Mouse (Mus musculus) retina, embryonic 14.5 days (tissue): Measurements from ENCODE around the gene Pnmal1.

Source experiments
- DNase-seq: peaks from one replicate; pipeline ENCODE4 v3.0.0-alpha.2; 2015; ENCODE audit warnings: low spot score

The Pnmal1 gene

DNA sequence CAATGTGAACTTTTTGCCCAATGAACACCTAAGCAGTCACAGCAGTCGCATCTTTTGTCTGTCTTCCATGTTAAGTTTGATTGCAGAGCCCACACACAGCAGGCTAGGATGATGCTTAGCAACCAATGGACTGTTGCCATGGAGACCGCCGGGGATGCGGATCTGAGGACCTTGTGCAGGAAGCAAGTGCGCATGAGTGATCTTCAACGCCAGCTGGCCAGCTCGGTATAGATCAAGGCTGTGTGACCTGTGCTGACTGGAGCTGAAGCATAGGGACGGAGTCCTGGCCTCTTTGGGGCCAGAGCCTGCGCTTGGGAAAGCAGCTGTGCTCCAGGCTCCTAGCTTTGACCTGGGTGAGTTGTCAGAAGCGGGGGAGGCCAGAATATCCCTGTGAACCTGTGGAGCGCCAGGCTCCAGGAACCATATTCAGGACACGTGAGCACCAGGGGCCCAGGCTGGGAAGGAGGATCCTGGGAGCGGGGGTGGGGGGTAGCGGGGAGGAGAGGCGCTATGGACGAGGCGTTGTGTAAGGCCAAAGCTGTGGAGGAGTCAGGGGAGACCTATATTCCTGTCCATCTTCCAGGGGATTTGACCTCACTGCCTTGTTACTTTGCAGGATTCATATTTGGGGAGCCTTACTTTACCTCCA is at the start of gene Pnmal1:
Gene Pnmal1, plus strand, starts transcription at position 141 of the 649 bp plus-strand sequence.
- DNase-seq = peak; percentile 98

DNA sequence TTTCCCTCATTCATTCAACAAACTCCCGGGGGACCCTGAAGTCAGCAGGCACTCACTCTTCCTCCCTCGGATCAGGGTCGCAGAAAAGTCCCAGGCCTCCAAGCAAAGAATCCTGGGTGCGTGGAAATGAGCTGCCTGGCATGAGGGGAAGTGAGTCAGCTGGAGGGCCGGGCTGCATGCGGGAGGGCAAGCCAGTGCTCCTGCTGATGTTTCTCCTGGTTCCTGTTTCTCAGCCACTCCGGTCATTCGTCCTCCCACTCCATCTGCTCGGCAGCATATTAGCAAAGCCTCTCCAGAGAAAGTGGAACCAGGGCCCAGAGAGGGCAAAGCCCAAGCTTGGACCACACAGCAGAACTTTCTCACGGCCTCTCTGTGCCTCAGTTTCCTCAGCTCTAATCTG is 49.6 kb upstream of the Pnmal1 start:
- no peak for DNase-seq

DNA sequence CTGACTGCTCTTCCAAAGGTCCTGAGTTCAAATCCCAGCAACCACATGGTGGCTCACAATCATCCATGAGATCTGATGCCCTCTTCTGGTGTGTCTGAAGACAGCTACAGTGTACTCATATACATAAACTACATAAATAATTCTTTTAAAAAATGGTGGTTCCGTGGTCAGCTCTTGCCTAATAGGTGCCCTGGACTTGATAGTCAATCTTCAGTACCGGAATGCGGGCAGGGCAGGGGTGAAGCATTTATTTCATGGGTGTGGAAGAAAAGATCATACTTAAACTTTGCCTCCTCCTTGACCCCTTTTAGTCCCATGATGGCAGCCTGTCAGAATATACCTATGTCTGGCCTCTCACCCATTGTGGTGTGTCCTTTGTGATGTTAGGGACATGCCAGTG is 47.6 kb upstream of the Pnmal1 start:
- DNase-seq = no peak

DNA sequence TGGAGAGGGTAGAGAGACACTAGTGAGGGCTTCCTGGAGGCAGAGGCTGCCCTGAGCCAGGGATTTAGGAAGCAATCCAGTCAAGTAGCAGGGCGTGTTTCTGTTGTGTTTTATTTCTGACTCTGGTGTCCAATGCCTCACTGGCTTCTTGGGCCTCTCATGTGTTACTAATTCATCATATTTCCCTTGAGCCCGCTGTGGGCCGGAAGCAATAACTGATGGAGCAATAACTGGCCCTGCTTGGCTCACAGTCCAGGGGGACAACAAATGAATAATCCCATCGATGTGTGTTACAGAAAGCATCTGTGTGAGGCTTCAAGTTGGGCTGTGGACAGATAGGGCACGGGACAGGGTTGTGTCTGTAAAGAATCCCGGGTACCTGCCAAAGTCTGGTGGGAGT is 47.1 kb upstream of the Pnmal1 start:
- no peak for DNase-seq

DNA sequence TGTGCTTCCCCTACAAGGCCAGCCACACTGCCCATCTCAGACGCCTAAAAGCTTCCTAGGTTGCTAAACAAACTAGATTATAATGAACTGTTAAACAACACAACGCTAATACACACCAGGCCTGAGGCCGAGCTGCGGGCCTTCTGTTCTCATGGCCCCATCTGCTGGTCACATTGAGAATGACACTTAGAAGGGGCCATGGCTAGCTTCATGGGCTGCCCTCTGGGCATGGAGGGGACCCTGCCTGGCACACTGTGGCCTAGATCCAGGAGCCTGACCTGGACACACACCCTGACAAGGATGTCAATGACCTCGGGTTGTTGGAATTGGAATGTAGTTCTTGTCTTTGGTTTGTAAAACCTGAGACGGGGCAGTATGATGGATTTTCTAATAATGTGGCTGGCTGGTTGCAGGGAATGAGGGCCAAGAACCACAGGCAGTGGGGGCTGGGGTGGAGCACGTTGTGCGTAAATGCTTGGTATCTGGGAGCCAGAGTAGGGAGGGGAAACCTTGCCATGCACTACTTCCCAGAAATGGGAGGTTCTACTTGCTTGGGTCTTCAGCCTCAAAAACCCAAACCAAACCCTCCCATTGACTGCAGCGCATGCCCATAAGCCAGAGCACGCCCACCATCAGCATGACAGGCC is 45.5 kb upstream of the Pnmal1 start:
- DNase-seq = peak; percentile 88

DNA sequence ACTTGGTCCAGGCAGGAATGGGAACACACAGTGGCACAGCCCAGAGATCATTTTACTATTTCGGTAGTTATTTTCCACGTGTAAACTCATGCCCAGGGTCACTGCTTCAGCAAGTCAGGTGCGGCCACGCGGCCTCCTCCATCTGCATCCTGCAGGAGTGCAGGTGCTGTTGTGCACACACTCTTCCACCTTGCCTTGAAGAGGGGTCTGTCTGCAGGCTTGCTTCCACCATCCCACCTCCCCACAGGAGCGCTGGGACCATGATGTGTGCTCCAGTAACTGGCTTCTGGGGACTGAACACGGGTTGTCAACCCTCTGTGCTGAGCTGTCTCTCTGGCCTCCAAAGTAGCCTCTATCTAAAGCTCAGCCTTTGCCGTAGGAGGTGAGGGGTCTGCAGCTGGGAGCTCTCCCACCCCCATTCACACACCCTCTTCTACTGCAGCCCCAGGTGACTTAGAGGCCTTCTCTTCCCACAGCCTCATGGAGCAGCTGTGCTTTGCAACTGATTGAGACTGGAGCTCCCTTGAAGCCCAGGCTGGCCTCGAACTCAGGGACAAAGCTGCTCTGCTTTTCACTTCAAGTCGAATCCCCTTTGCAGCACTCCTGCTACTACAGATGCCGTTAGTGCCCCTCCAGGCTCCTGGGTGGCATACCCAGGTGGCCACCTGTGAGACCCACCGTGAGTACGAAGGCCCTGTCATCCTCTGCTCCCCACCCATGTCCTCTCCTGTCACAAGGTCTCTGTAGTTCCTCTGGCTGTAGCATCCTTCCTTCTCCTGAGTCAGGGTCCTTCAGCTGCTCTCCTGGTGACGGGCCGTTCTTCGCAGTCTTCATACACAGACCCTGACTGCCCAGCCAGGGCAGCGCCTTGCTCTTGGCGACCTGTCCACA is 44.8 kb upstream of the Pnmal1 start:
- DNase-seq = no peak

DNA sequence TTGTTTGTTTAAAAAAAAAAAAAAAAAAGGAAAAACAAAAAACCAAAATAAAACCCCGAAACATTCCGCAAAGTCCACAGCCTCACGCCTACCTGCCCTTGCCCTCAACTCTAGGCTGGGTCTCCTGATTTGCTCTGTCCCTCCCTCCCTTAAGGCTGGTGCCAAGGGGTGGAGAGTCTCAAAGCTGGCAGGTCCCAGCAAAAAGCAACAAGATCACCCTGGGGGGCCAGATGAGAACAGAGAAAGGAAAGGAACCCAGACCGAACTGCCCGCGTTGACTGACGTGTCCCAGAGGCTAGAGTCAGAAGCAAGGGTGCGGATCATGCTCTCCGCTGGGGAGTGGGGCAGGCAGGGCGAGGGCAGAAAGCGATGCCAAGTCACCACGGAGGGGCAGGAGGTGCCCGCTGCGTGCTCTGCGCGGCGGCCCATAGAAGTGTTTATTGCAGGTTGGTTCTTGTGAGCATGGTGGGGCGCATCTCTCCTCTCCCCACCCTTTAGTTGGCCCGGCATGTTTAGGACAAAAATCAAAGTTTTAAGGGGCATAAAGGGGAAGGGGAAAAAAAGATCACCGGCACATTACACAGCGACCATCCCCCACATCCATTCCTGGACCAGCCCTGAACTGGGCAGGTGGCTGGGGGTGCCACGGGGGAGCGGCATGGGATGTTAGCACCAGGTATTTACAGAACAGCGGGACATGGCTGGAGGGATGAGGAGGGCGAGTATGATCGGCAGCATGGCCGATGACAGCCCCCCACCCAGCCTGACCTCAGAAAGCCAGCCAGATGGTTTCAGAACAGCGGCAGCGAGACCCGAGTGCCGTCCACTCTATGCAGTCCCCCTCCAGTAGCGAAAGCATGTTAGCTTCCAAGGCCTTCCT is 43.8 kb upstream of the Pnmal1 start:
- DNase-seq = no peak

DNA sequence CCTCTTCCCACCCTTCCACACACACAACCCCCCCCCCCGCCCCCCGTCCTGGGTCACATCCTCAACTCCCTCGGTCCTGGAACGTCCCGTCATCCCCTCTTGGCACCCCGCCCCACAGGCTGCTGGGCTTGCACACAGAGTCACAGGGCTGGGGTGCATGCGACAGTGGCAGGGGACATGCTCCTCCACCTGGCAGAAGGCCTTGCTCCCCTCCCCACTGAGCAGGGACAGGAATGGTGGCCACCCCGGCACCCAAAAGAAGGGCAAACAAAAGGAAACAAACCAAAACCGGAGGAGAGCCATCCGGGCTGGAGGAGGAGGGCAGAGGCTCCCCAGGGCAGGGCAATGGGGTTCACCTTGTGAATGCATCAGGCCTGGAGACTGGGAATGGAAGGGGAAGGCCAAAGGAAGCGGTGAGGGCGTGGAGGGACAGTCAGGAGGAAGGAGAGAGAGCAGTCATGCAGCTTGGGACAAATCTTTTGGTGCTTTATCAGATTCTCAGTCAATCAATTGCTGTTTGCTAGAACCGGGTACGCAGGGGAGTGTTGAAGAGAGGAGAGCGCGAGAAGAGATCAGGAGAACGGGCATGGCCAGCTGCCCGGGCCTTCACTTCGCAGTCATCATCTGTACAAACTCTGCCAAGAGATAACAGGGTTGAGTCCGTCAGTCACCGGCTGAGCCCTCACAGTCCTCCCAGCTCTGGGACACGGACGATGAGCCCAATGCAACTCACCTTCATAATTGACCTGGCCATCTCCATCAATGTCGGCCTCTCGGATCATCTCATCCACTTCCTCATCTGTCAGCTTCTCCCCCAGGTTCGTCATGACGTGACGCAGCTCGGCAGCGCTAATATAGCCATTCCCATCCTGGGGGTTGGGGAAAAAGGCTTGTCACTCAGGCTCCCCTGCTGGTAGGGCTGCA is 42.9 kb upstream of the Pnmal1 start:
- DNase-seq = no peak

DNA sequence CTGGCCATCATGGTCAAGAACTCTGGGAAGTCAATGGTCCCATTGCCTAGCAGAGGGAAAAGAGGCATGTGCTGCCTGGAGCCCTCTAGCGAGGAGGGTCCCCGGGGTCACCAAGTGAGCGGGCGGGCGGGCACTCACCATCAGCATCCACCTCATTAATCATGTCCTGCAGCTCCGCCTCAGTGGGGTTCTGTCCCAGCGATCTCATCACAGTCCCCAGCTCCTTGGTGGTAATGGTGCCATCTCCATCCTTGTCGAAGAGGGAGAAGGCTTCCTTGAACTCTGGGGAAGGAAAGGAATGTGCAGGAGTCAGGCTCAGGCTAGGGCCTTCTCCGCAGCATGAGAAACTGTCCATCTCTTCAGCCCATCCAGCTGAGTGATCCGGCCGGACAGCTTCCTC is 42.0 kb upstream of the Pnmal1 start:
- DNase-seq = no peak

DNA sequence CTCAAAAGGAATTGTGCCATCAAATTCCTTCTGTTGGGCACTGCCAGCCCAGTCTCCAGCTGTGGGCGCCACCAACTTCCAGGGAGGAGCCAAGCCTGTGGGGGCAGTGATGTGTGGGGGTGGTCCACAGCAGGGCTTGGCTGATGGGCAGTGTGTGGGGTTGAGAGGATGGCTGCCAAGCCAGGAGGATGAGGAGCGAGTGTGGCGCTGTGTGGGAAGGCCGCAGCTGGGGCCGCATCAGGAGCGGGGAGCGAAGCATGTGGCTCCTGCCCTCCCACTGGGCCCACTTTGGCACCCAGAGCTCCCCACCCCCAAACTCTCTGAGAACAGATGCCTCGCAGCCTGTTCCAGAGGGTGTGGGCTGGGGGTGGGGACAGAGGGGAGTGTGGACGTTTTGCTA is 41.5 kb upstream of the Pnmal1 start:
- DNase-seq = no peak

DNA sequence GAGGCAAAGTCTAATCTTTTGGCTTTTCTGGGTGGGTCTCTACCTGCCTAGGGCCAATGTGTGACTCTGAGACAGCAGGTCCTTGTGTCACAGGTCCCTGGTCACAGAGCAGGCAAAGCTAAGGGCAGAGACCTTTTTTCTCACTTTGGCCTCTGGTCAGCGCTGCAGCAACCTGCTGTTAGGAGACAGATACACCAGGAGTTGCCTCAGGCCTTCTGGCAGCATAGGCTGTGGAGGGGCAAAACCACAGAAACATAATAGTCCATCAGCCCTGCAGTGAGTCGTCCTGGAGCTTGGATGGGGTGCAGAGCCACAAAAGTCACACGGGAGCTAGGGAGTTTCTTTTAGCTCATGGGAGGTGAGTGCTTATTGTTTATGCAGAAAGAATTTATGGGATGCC is 40.8 kb upstream of the Pnmal1 start:
- DNase-seq = no peak

DNA sequence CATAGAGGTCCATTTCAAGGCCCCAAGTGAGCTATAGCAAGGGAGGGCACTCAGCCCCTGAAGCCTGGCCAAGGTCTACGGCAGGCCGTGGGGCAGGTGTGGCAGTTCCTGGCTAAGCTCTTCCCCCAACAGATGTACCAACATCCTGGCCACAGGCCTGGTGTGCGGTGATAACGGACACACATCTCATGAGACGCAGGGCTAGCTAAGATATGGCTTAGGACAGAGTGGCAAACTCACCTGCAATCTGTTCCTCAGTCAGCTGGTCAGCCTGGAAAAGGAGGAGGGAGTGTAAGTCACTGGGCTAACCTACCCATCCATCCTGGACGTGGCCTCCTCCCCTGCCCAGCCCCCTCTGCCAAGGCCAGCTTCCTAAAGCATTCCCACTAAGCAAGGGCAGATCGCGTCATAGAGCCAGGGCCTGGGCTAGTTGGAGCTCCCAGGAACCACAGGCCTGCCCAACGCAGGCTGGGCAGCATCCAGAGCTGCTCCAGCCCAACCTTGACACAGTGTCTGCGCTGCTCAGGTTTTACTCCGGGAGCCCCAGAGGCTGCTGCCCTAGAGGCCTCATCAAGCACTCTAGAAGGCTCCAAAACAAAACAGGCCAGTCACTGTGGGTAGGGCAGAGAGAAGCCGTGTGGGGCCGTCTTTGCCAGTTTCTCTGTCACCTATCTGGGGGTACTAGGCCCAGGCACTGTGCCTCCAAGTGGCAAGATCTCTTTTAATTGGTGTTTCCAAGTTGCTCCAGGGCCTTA is 39.9 kb upstream of the Pnmal1 start:
- no peak for DNase-seq

DNA sequence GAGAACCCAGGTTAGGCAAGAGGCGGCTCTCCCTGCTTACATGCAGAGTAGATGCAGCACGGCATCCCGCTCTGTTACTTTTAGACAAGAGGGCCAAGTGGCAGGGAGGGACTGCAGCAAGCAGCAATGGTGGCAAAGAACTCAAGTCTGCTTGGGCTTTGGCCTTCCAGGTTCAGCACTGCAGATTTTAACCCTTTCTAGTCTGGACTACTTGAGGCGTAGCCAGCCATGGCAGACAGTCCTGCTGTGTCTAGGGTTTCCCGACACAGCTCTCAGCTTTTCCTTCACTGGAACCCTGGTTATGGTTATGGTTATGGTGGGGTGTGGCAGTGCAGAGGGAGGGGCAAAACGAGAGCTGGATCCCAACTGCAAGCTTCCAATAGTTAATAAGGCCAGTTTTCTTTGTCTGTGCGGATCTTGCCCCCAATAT is 39.3 kb upstream of the Pnmal1 start:
- DNase-seq = no peak

DNA sequence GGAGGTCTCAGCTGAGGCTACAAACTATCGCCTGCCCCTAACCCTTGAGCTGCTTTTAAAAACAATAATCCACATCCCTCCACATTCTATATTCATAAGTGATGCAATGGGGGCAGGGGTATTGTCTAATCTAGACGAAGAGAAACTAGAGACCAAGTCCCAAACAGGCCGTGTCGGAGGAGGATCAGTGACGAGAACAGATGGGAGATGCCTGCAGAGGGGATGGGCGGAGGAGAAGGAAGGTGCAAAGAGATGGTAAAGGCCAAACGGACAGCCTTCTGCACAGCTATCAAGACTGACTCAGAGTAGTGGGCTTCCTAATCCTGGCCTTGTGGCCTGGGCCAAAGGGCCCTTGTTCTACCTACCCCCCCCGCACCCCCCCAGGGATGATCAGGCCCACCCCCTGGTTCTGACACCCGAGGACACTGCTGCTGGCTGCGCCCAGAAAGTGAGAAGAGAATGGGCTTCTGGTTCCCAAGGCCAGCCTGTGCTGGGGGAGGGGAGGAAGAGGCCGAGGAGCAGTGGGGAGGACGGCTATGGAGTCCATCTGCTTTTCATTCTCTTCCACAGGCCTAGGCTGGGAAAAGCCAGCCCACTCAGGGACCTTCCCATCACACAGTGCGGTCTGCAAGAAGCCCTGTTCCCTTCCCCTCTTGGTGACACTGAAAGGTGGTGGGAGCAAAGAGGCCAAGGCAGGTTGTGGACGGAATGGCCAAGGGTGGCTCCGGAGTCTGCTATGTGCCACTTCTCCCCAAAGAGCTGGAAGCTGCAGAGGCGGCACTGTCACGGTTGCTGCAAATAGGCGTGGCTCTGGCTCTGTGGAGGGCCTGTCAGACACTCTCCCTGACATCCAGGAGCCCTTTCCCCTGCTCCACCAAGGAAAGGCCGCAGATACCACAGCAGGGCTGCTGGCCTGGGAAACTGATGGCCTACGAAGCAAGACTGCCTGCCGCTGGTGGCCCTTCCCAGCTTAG is 38.4 kb upstream of the Pnmal1 start:
- no peak for DNase-seq

DNA sequence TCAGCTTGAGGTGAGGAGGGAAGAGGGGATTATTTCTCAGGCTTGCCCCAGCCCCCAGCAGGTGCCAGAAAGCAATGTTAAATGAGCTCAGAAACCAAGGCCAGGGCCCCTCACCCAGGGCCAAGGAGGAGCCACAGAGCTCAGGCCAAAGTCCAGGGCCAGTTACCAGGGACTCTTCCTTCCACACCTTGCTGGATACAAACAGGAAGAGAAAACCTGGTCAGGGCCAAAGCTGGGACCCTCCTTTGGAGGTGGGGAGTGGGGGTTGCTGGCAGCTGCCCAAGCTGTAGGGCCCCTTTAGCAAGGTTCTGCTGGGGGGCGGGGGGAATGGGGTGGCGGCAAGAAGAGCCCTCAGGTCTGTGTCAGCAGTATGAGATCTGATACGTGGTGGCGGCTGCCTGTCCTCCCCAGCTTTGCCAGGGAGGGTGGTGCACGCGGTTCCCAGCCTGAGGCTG is 37.6 kb upstream of the Pnmal1 start:
- DNase-seq = no peak

DNA sequence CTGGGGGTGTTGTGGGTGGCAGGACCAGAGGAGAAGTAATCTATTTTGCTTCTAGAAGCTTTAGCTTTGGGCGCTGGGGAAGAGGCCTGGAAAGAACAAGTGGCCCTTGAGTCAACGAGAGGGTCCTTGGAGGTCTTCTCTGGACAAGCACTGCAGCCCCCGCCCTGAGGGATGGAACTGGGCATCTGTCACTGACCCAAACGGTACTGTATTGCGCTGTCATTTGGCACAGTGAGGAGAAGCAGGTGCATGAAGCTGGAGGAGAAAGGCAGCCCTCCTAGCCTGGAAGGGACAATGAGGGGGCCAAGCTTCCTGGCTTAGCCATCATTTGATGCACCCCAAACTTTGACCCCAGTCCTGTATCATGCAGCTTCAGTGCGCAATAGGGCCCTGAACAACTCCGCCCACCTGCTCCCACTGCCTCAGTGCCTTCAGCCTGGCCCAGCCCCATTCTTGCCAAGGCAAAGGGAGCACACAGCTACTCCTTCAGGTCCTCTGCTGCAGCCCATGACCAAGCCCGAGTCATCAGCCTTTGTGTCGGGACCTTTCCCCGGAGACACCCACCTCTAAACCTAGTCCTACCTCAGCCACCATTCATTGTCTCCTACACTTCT is 37.0 kb upstream of the Pnmal1 start:
- DNase-seq = no peak

DNA sequence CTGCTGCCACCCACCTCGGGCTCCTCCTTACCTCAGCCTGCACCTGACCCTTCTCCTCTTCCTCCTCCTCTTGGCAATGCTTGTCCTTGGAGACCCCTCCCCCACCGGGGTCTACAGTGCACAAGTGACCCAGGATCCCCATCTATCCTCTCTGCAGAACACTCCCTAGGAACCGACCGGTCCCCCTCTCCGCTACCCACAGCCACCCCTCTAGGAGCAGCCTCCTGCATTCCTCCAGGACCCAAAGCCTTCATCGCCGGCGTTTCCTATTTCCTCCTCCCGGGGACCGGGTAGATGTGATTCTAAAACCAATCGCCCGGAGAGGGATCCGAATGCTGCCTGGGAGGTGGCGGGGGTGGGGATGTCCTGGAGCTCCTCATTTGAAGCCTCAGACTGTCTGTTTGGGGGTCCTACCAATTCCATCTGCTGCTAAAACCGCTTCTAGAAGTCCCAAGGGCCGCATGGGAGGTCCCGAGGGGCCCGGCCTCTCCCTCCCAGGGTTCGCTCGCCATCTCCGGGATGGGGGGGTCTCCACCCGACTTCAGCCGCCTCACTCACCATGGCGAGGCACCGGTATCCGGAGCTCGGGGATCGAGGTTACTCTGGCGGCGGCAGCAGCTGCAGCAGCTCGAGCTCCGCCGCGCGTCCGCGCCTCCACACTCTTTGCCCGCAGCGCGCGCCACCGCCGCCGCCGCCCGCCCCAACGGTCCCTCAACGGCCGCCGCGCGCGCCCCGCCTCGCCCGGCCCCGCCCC is 36.0 kb upstream of the Pnmal1 start:
- DNase-seq = no peak
